Mouse (Mus musculus) liver, adult 2 months (tissue): Measurements from ENCODE around the gene Cse1l. TPM values are rescaled to one million over a fixed set of nuclear protein-coding genes. Genes with fewer than 3 reads are reported as not detected.

Source experiments
- DNase-seq: peaks from one replicate; pipeline ENCODE4 v3.0.0-alpha.2; 2011; ENCODE audit warnings: low read depth, low spot score; ENCODE audit errors: extremely low read depth
- H3K27ac ChIP-seq: fragments of 200-500 bp; replicated peaks from 2 replicates; pipeline ENCODE4 v1.5.1; 2012; ENCODE audit warnings: low read depth, mild to moderate bottlenecking, control low read depth, inconsistent platforms, low read length; ENCODE audit not compliant: insufficient read depth
- H3K27me3 ChIP-seq: fragments of 200-500 bp; 2 replicates; pipeline ENCODE4 v1.6.1; 2012; ENCODE audit warnings: mild to moderate bottlenecking, moderate library complexity, low read length, inconsistent platforms; ENCODE audit not compliant: control insufficient read depth, insufficient read depth
- H3K36me3 ChIP-seq: fragments of 200-500 bp; 2 replicates; pipeline ENCODE4 v1.6.1; 2012; ENCODE audit warnings: low read length, inconsistent platforms; ENCODE audit not compliant: control insufficient read depth, insufficient read depth
- H3K4me1 ChIP-seq: fragments of 200-500 bp; 2 replicates; pipeline ENCODE4 v1.6.1; 2011; ENCODE audit warnings: low read length; ENCODE audit not compliant: control insufficient read depth, insufficient read depth
- H3K4me3 ChIP-seq: fragments of 200-500 bp; 2 replicates; pipeline ENCODE4 v1.5.1; 2011; ENCODE audit warnings: low read depth, mild to moderate bottlenecking, control low read depth, low read length, moderate library complexity; ENCODE audit not compliant: insufficient read depth
- H3K79me2 ChIP-seq: fragments of 200-500 bp; 2 replicates; pipeline ENCODE4 v1.6.1; 2012; ENCODE audit warnings: inconsistent platforms, mild to moderate bottlenecking, low read length, moderate library complexity; ENCODE audit not compliant: control insufficient read depth, insufficient read depth
- H3K9ac ChIP-seq: fragments of 200-500 bp; 2 replicates; pipeline ENCODE4 v1.6.1; 2012; ENCODE audit warnings: low read depth, mild to moderate bottlenecking, control low read depth, inconsistent platforms, low read length
- CTCF ChIP-seq: fragments of 200-500 bp; IDR thresholded peaks from 2 replicates; pipeline ENCODE4 v1.5.1; 2011; ENCODE audit warnings: low read depth, low read length, control low read depth
- POLR2A ChIP-seq: fragments of 200-500 bp; IDR thresholded peaks from 2 replicates; pipeline ENCODE4 v1.6.1; 2011; ENCODE audit warnings: low read length, control low read depth; ENCODE audit not compliant: insufficient read depth; ENCODE audit errors: extremely low read depth
- WGBS: fragments of 180-500 bp; shearing (Covaris S2); methylation state at CpG from one replicate; pipeline ENCODE4 v1.1.7; 2018; 5-methylcytosine and 5-hydroxymethylcytosine counted together
- polyA plus RNA-seq: library from polyadenylated mRNA; depleted of rRNA; stranded (reverse); fragments of >200 nt; gene quantifications from 2 replicates; pipeline ENCODE4 v1.2.3, GENCODE M21; 2012
- total RNA-seq: library from RNA; depleted of rRNA; stranded (reverse); fragments of >200 nt; gene quantifications from 2 replicates; pipeline ENCODE4 v1.2.3, GENCODE M21; 2014

Gene Cse1l
- total and polyA plus RNA-seq, 2 experiments = 10.7 to 29.7 TPM

DNA sequence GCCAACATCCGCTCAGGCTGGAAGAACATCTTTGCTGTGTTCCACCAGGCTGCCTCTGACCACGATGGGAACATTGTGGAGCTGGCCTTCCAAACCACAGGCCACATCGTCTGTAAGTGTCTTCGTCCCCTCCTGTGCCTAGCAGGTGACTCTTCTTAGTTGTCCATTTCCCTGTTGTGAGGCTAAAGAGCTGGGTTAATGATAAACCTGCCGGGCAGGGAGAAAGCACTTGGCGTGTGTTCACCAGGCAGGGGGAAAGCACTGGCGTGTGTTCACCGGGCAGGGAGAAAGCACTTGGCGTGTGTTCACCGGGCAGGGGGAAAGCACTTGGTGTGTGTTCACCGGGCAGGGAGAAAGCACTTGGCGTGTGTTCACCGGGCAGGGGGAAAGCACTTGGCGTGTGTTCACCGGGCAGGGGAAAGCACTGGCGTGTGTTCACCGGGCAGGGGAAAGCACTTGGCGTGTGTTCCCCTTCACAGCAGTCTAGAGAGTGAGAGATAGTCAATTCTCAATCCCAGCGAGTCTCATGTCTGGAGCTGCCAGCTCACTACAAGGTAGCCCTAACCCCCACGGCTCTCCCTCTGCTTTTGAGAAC lies 35.5 kb upstream of the Cse1l start:
- peaks cover 33% of the 10 kb centered on the region for H3K36me3 ChIP-seq
- 19% methylated on average over 20 of the region's 20 CpGs for WGBS

DNA sequence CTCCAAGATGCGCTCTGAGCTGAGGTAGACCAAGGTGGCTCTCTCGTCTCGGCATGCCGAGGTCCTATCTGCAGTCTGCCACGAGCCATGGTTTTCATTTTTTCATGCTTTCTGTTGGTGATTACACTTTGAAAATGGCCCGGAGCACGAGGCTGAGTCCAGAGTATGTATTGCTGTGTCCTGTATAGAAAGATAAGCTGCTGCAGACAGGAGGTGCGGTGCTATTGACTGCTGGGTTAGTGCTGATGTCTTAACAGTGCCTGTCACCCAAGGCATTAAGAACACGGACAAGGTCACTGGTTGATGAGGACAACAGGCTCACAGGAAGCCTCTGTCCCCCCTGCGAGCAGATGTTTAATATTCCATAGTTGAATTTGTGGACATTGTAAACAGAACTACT lies 34.9 kb upstream of the Cse1l start:
- no peaks in the 10 kb centered on the region for H3K27me3 ChIP-seq
- peaks cover 12% of the 10 kb centered on the region for H3K4me1 ChIP-seq
- H3K9ac ChIP-seq = no peak overlapping the region
- no peaks in the 10 kb centered on the region for H3K79me2 ChIP-seq
- WGBS = 62% methylated on average over 10 of the region's 10 CpGs
- H3K36me3 ChIP-seq = peaks cover 33% of the 10 kb centered on the region
- TF ChIP-seq CTCF (no peak), POLR2A (no peak)
- DNase-seq = no peak
- peak overlapping the region; percentile 16; the same call in 1 of the 2 replicates for H3K27ac ChIP-seq
- no peak overlapping the region for H3K4me3 ChIP-seq

More for the DNA sequence above, 35.5 kb upstream of the Cse1l start:
- TF ChIP-seq POLR2A (no peak), CTCF (no peak)
- Histone ChIP-seq H3K79me2 (no peaks in the 10 kb centered on the region), H3K4me3 (peak overlapping the region; percentile 7; the same call in 1 of the 2 replicates), H3K4me1 (peaks cover 12% of the 10 kb centered on the region), H3K27ac (peak overlapping the region; percentile 16; the same call in 1 of the 2 replicates), H3K27me3 (no peaks in the 10 kb centered on the region), H3K9ac (peak overlapping the region; percentile 44)
- DNase-seq = peak; percentile 93

DNA sequence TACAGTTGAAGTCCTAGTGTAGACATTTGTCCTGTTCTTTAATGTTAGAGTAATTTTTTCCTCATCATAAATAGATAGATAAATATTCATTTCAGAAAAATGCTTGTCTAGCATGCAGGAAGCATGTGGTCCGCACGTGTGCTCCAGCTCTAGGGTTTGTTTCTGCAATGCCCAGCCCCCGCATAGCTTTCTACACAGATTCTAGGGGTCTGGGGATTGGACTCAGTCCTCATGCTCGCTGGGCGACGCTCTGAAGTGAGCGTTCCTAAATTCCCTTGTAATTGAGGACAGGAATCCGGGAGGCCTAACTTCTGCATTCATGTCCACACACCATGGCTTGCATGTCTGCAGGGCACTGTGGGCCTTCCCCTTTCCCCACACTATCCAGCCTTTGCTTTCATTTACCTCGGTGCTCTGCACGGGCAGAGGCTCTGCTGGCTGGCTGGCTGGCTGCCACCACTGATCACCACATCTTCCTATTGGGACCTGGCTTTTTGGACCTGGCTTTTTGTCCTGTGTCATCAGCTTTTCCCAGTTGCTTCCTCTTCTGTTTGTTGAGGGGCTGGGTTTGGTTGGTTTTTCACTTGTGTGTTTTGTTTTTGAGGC lies 31.1 kb upstream of the Cse1l start:
- TF ChIP-seq CTCF (no peak), POLR2A (no peak)
- no peaks in the 10 kb centered on the region for H3K79me2 ChIP-seq
- H3K36me3 ChIP-seq = peaks cover 45% of the 10 kb centered on the region
- H3K27me3 ChIP-seq = no peaks in the 10 kb centered on the region
- no peak overlapping the region for H3K4me3 ChIP-seq
- WGBS = 66% methylated on average over 10 of the region's 10 CpGs
- H3K27ac ChIP-seq = no peak overlapping the region
- peaks cover 9% of the 10 kb centered on the region for H3K4me1 ChIP-seq
- DNase-seq = no peak
- no peak overlapping the region for H3K9ac ChIP-seq

DNA sequence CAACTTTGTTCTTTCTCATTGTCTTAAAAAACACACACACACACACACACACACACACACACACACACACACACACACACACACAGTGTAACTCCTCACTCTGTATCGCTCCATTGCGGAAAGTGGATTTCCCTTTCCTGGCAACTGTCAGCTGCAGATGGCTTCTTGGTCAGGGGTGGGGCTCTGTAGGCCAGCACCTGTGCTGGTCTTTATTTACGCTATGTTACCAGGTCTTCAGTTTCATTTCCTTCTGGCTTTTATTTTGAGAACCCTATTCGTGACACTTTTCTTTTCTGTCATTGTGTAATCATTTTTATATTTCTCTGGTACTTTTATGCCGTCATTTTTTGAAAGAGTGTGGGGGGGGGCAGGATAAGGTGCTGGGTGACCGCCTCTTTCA lies 30.3 kb upstream of the Cse1l start:
- WGBS = 92% methylated on average over 6 of the region's 6 CpGs
- TF ChIP-seq CTCF (no peak), POLR2A (no peak)
- Histone ChIP-seq H3K4me3 (no peak overlapping the region), H3K27ac (no peak overlapping the region), H3K36me3 (peaks cover 50% of the 10 kb centered on the region), H3K4me1 (peaks cover 5% of the 10 kb centered on the region), H3K79me2 (no peaks in the 10 kb centered on the region), H3K27me3 (no peaks in the 10 kb centered on the region), H3K9ac (no peak overlapping the region)
- no peak for DNase-seq

DNA sequence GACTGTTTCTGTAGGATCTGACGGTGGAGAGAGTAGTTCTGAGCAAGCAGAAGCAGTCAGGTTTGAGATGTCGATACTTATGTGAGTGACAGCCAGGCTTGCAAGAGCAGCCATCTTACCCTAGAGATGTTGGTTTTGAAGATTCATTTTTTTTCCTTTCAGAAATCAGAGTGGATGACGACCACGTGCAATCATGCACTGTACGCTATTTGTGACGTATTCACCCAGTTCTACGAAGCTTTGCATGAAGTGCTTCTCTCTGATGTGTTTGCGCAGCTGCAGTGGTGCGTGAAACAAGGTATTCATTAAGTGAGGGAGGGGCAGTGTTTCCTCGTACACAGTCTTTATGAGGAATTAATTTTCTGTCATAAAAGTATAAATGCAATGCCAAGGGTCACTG lies 29.5 kb upstream of the Cse1l start:
- no peak overlapping the region for H3K27ac ChIP-seq
- H3K4me3 ChIP-seq = no peak overlapping the region
- TF ChIP-seq POLR2A = no peak
- TF ChIP-seq CTCF = no peak
- no peak overlapping the region for H3K9ac ChIP-seq
- no peaks in the 10 kb centered on the region for H3K79me2 ChIP-seq
- no peaks in the 10 kb centered on the region for H3K4me1 ChIP-seq
- no peaks in the 10 kb centered on the region for H3K27me3 ChIP-seq
- H3K36me3 ChIP-seq = peaks cover 55% of the 10 kb centered on the region
- DNase-seq = no peak
- WGBS = 96% methylated on average over 10 of the region's 10 CpGs

DNA sequence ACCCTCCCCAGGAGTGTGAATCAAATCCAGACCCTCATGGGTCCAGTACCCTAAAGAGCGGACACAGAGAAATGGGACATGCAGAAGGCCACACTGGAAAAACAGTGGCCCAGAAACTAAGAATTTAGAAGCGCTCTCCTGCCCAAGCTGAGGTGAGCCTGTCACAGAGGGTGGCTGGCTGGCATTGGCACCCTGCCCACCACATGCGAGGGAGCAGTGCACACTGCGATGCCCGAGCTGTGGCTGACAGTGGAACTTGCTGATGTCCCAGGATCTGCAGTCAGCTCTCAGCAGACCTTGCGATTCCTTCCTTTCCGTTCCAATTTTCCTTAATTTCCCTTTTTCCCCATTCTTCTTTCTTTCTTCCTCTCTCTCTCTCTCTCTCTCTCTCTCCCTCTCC lies 20.8 kb upstream of the Cse1l start:
- no peak overlapping the region for H3K27ac ChIP-seq
- DNase-seq = peak; percentile 52
- H3K36me3 ChIP-seq = peaks cover 12% of the 10 kb centered on the region
- H3K9ac ChIP-seq = no peak overlapping the region
- TF ChIP-seq POLR2A (no peak), CTCF (no peak)
- 55% methylated on average over 7 of the region's 7 CpGs for WGBS
- H3K4me3 ChIP-seq = no peak overlapping the region
- no peaks in the 10 kb centered on the region for H3K27me3 ChIP-seq
- peaks cover 11% of the 10 kb centered on the region for H3K4me1 ChIP-seq
- H3K79me2 ChIP-seq = no peaks in the 10 kb centered on the region
